Mouse (Mus musculus) heart, embryonic 13.5 days (tissue): ENCODE data around the gene Ccdc189. TPM values are rescaled to one million over a fixed set of nuclear protein-coding genes. Genes with fewer than 3 reads are reported as not detected.
A peak's percentile ranks its signal among the peaks of the same experiment; 100 is the strongest.
"Not testable (repeated sequence)": the region's sequence is repeated elsewhere in the genome, so short reads cannot be mapped to it uniquely, and the experiment has no call there.

Experiments
- ATAC-seq: fragments of 200-750 bp; cut with Nextera tagmentation; 2 replicates; pipeline ENCODE4 v1.8.0; 2017; ENCODE audit warnings: moderate TSS enrichment; ENCODE audit not compliant: insufficient number of reproducible peaks, low FRiP score, low TSS enrichment; ENCODE audit errors: extremely low read depth
- H3K27ac ChIP-seq: fragments of 300-500 bp; sonication (generic); replicated peaks from 2 replicates; pipeline ENCODE4 v1.5.1; 2015; ENCODE audit warnings: moderate library complexity, mild to moderate bottlenecking, inconsistent platforms
- H3K27me3 ChIP-seq: fragments of 300-500 bp; sonication (generic); replicated peaks from 2 replicates; pipeline ENCODE4 v1.6.1; 2015; ENCODE audit warnings: mild to moderate bottlenecking, inconsistent platforms
- H3K36me3 ChIP-seq: fragments of 300-500 bp; sonication (generic); 2 replicates; pipeline ENCODE4 v1.6.1; 2015; ENCODE audit warnings: mild to moderate bottlenecking, inconsistent platforms
- H3K4me1 ChIP-seq: fragments of 300-500 bp; sonication (generic); 2 replicates; pipeline ENCODE4 v1.6.1; 2015; ENCODE audit warnings: inconsistent platforms
- H3K4me2 ChIP-seq: fragments of 300-500 bp; sonication (generic); 2 replicates; pipeline ENCODE4 v1.6.1; 2015; ENCODE audit warnings: inconsistent platforms, mild to moderate bottlenecking, moderate library complexity
- H3K4me3 ChIP-seq: fragments of 300-500 bp; sonication (generic); 2 replicates; pipeline ENCODE4 v1.5.1; 2015; ENCODE audit warnings: moderate library complexity, mild to moderate bottlenecking, inconsistent platforms
- H3K9ac ChIP-seq: fragments of 300-500 bp; sonication (generic); 2 replicates; pipeline ENCODE4 v1.6.1; 2015; ENCODE audit warnings: inconsistent platforms, mild to moderate bottlenecking, moderate library complexity
- H3K9me3 ChIP-seq: fragments of 300-500 bp; sonication (generic); 2 replicates; pipeline ENCODE4 v1.6.1; 2016; ENCODE audit warnings: inconsistent platforms
- WGBS: fragments of 180-500 bp; shearing (Covaris S2); methylation state at CpG from one replicate; pipeline ENCODE4 v1.1.7; 2015; ENCODE audit warnings: mixed read lengths; 5-methylcytosine and 5-hydroxymethylcytosine counted together
- polyA plus RNA-seq: library from polyadenylated mRNA; unstranded; fragments of >200 nt; fragmentation: Nextera tagmentation; extraction: Ambion mirVana; gene quantifications from 2 replicates; pipeline ENCODE4 v1.2.1, GENCODE M21; 2015

Gene Ccdc189
- 7.8 and 8.4 TPM in 2 replicates for polyA plus RNA-seq

GRCm38 (mm10) chr7:127588011-127588871 lies at the start of gene Ccdc189, which contains the start of gene Rnf40:
Gene Ccdc189 (minus strand): TSS chr7:127588595.
Gene Rnf40 (plus strand): TSS chr7:127588767.
- Histone ChIP-seq H3K27me3 (no peaks in the 10 kb centered on the region), H3K9me3 (no peaks in the 10 kb centered on the region), H3K4me2 (peak within 1 kb of the TSS; percentile 87), H3K9ac (peak within 1 kb of the TSS; percentile 97), H3K36me3 (peaks cover 57% of the 10 kb centered on the region), H3K4me1 (peaks cover 18% of the 10 kb centered on the region), H3K27ac (peak within 1 kb of the TSS; percentile 76), H3K4me3 (peak within 1 kb of the TSS; percentile 96)
- under 1% methylated on average over 50 of the region's 50 CpGs for WGBS
- ATAC-seq = peak; percentile 96

- H3K9me3 ChIP-seq = no peaks in the 10 kb centered on the region
- H3K27ac ChIP-seq = no peak overlapping the region
- ATAC-seq = no peak
- peak overlapping the region; percentile 83 for H3K9ac ChIP-seq
- H3K4me3 ChIP-seq = peak overlapping the region; percentile 66
- H3K36me3 ChIP-seq = no peaks in the 10 kb centered on the region
- H3K27me3 ChIP-seq = no peaks in the 10 kb centered on the region
- H3K4me2 ChIP-seq = peak overlapping the region; percentile 74
- WGBS = under 1% methylated on average over 27 of the region's 27 CpGs
- peaks cover 6% of the 10 kb centered on the region for H3K4me1 ChIP-seq
These were observed 48.6 kb upstream of the Ccdc189 start for GRCm38 (mm10) chr7:127636963-127637362.

GRCm38 (mm10) chr7:127631416-127631815 lies 43.0 kb upstream of the Ccdc189 start:
- no peaks in the 10 kb centered on the region for H3K4me1 ChIP-seq
- ATAC-seq = no peak
- H3K36me3 ChIP-seq = no peaks in the 10 kb centered on the region
- no peak overlapping the region for H3K9ac ChIP-seq
- H3K27me3 ChIP-seq = no peaks in the 10 kb centered on the region
- no peak overlapping the region for H3K27ac ChIP-seq
- no peak overlapping the region for H3K4me2 ChIP-seq
- 87% methylated on average over 4 of the region's 4 CpGs for WGBS
- H3K4me3 ChIP-seq = no peak overlapping the region
- H3K9me3 ChIP-seq = no peaks in the 10 kb centered on the region

- Histone ChIP-seq H3K27me3 (no peaks in the 10 kb centered on the region), H3K4me2 (no peak overlapping the region), H3K4me1 (no peaks in the 10 kb centered on the region), H3K4me3 (no peak overlapping the region), H3K9ac (no peak overlapping the region), H3K9me3 (no peaks in the 10 kb centered on the region), H3K27ac (no peak overlapping the region), H3K36me3 (no peaks in the 10 kb centered on the region)
- 74% methylated on average over 5 of the region's 5 CpGs for WGBS
- ATAC-seq = no peak
These were observed 40.3 kb upstream of the Ccdc189 start for GRCm38 (mm10) chr7:127628646-127629045.

- no peaks in the 10 kb centered on the region for H3K27me3 ChIP-seq
- no peak overlapping the region for H3K9ac ChIP-seq
- ATAC-seq = no peak
- no peaks in the 10 kb centered on the region for H3K36me3 ChIP-seq
- no peak overlapping the region for H3K27ac ChIP-seq
- no peaks in the 10 kb centered on the region for H3K9me3 ChIP-seq
- no peak overlapping the region for H3K4me2 ChIP-seq
- no peak overlapping the region for H3K4me3 ChIP-seq
- no peaks in the 10 kb centered on the region for H3K4me1 ChIP-seq
- 66% methylated on average over 4 of the region's 4 CpGs for WGBS
These were observed 38.1 kb upstream of the Ccdc189 start for GRCm38 (mm10) chr7:127626471-127626870.

DNA sequence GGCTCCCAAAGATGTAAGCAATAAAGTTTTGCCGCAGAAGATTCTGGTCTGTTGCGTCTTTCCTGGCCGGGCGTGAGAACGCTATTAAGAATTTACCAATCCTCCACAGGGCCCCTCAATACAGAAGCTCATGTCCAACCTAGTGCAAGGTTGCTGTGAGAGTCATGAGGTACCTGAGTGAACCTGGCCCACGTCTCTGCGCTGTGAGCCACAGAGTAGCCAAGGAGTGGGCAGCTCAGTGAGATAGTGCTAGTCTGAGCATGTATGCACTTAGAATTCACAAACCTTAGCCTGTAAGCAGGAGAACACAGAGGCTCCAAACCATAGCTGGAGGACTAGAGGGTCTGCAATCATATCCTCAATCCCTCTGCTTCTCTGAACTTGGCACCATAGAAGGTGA lies 37.6 kb upstream of the Ccdc189 start:
- ATAC-seq = no peak
- WGBS = 91% methylated on average over 7 of the region's 7 CpGs

GRCm38 (mm10) chr7:127618402-127618801 lies 30.0 kb upstream of the Ccdc189 start:
- H3K4me3 ChIP-seq, H3K9ac ChIP-seq, H3K9me3 ChIP-seq, ATAC-seq, H3K4me2 ChIP-seq, H3K27ac ChIP-seq, H3K27me3 ChIP-seq, H3K36me3 ChIP-seq: not testable (repeated sequence)
- peaks cover 20% of the 10 kb centered on the region for H3K4me1 ChIP-seq
- WGBS = 85% methylated on average over 7 of the region's 8 CpGs

More for the DNA sequence above, 37.6 kb upstream of the Ccdc189 start:
- H3K36me3 ChIP-seq = no peaks in the 10 kb centered on the region
- no peak overlapping the region for H3K4me3 ChIP-seq
- no peak overlapping the region for H3K27ac ChIP-seq
- H3K9ac ChIP-seq = no peak overlapping the region
- no peaks in the 10 kb centered on the region for H3K9me3 ChIP-seq
- no peaks in the 10 kb centered on the region for H3K4me1 ChIP-seq
- no peak overlapping the region for H3K4me2 ChIP-seq
- H3K27me3 ChIP-seq = no peaks in the 10 kb centered on the region

GRCm38 (mm10) chr7:127617962-127618361 lies 29.6 kb upstream of the Ccdc189 start:
- peaks cover 23% of the 10 kb centered on the region for H3K4me1 ChIP-seq
- H3K9ac ChIP-seq = no peak overlapping the region
- no peak overlapping the region for H3K4me3 ChIP-seq
- WGBS = 48% methylated on average over 2 of the region's 2 CpGs
- ATAC-seq = no peak
- no peaks in the 10 kb centered on the region for H3K9me3 ChIP-seq
- no peaks in the 10 kb centered on the region for H3K27me3 ChIP-seq
- H3K4me2 ChIP-seq = no peak overlapping the region
- H3K27ac ChIP-seq = no peak overlapping the region
- H3K36me3 ChIP-seq = peaks cover 8% of the 10 kb centered on the region

GRCm38 (mm10) chr7:127616881-127617280 lies 28.5 kb upstream of the Ccdc189 start:
- no peak overlapping the region for H3K4me3 ChIP-seq
- no peak overlapping the region for H3K4me2 ChIP-seq
- 80% methylated on average over 1 of the region's 1 CpGs for WGBS
- H3K36me3 ChIP-seq = peaks cover 19% of the 10 kb centered on the region
- ATAC-seq = no peak
- 0 out of 2 replicates have a peak, but pooled peaks cover 6% of the 10 kb centered on the region for H3K9me3 ChIP-seq
- H3K27me3 ChIP-seq = no peaks in the 10 kb centered on the region
- no peak overlapping the region for H3K9ac ChIP-seq
- no peak overlapping the region for H3K27ac ChIP-seq
- H3K4me1 ChIP-seq = peaks cover 23% of the 10 kb centered on the region

DNA sequence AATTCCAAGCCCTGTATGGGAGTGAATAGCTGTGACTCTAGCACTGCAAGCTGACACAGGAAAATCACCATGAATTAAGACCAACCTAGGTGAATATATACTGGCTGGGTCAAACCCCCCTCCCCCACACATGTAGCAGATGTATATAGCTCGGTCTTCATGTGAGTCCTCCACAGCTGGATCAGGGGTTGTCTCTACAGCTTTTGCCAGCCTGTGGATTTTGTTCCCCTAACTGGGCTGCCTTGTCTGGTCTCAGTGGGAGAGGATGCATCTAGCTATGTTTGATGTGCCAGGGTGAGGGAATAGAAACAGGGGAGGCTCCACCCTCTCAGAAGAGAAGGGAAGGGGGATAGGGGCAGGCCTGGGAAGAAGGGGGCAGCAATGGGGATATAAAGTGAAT lies 27.9 kb upstream of the Ccdc189 start:
- Histone ChIP-seq H3K4me2 (peak overlapping the region; percentile 77; the same call in 1 of the 2 replicates), H3K27ac (no peak overlapping the region; the same call in 1 of the 2 replicates), H3K9ac (no peak overlapping the region), H3K4me1 (peaks cover 23% of the 10 kb centered on the region), H3K9me3 (peaks cover 11% of the 10 kb centered on the region; the same call in 1 of the 2 replicates), H3K27me3 (no peaks in the 10 kb centered on the region), H3K36me3 (peaks cover 24% of the 10 kb centered on the region), H3K4me3 (no peak overlapping the region)
- no peak for ATAC-seq
- 66% methylated on average over 1 of the region's 1 CpGs for WGBS

- Histone ChIP-seq H3K9ac (peak within 1 kb of the TSS; percentile 99), H3K27me3 (no peaks in the 10 kb centered on the region), H3K36me3 (peaks cover 36% of the 10 kb centered on the region), H3K4me3 (peak within 1 kb of the TSS; percentile 89), H3K27ac (peak within 1 kb of the TSS; percentile 89), H3K4me2 (peak within 1 kb of the TSS; percentile 77), H3K9me3 (peaks cover 22% of the 10 kb centered on the region), H3K4me1 (peaks cover 23% of the 10 kb centered on the region)
- under 1% methylated on average over 46 of the region's 50 CpGs for WGBS
- 0 out of 2 replicates have a peak, but pooled peaks have one; percentile 45 for ATAC-seq
These were observed 26.8 kb upstream of the Ccdc189 start, which contains the start of gene Zfp629 for GRCm38 (mm10) chr7:127614891-127615843. Gene Zfp629 (minus strand): TSS chr7:127615797.
